Mouse (Mus musculus): ENCODE results near the gene Fam185a.

DNA sequence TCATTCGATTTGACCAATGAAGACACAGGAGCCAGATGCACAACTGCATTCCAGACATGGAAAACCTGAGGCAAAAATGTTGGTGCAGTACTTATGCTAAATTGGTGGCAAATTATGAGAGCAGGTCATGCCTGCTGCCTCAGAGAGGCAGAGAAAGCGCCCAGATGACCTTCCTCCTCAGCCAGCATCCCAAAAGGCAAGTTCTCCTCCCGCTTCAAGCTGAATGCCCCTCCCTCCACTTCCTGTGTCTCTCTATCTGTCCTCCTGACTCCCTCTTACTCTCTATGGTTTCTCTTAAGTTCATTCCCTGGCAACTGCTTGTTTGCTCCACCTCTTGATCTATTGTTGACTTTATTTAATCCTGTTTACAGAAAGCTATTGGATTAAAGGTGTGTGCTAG lies 70.0 kb downstream of the Fam185a start:
- no peak for TF ChIP-seq CTCF (IDR thresholded peaks at IDR 0.05; ENCODE audit: low read depth, low read length)
- TF ChIP-seq POLR2A (IDR thresholded peaks at IDR 0.05; ENCODE audit: borderline replicate concordance, low read depth, low read length): no peak

Measured in bone marrow macrophage, adult 2 months (primary cell).